Mouse (Mus musculus) C2C12 (cell line): ENCODE results near the gene Arhgef12.

Source experiments
- CEBPB ChIP-seq: IDR thresholded peaks from one replicate; pipeline ENCODE4 v1.6.1; 2011; ENCODE audit warnings: low read depth, mild to moderate bottlenecking, control low read depth, moderate library complexity
- CTCF ChIP-seq: IDR thresholded peaks from one replicate; pipeline ENCODE4 v1.5.1; 2011; ENCODE audit not compliant: control insufficient read depth, insufficient read depth, insufficient read length
- FOSL1 ChIP-seq: IDR thresholded peaks from one replicate; pipeline ENCODE4 v1.8.0; 2011; ENCODE audit warnings: mild to moderate bottlenecking, low read length; ENCODE audit not compliant: poor library complexity, insufficient read depth, severe bottlenecking
- MAX ChIP-seq: IDR thresholded peaks from one replicate; pipeline ENCODE4 v1.6.1; 2011; ENCODE audit warnings: mild to moderate bottlenecking, control low read depth
- MYOD1 ChIP-seq: IDR thresholded peaks from one replicate; pipeline ENCODE4 v1.6.1; 2011; ENCODE audit warnings: low read depth; ENCODE audit not compliant: control insufficient read depth, insufficient read length
- MYOG ChIP-seq: IDR thresholded peaks from one replicate; pipeline ENCODE4 v1.6.1; 2011; ENCODE audit not compliant: control insufficient read depth, insufficient read length; ENCODE audit errors: extremely low read depth
- USF1 ChIP-seq: IDR thresholded peaks from one replicate; pipeline ENCODE4 v1.6.1; 2011; ENCODE audit warnings: low read depth, mild to moderate bottlenecking, control low read depth, moderate library complexity

DNA sequence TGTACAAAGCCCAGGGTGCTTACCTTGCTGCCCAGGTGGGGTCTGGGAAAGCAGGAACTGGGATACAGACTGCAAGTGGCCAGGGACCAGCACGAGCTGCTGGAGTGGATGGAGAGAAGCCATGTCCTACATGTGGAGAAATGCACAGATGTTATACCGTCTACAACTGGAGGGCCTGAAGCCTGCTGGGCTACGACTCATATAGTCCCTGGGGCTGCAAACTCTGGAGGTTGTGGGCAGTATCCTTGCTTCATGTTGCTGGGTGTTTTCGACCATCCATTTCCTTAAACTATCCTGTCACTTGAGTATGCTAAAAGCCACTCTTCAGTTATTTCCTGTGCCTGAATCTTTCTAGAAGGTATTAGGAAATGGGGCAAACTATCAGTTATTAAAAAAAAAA, 38.2 kb upstream of the Arhgef12 start:
- TF ChIP-seq MAX (no peak), CTCF (no peak), USF1 (no peak), MYOG (no peak), CEBPB (no peak), FOSL1 (no peak), MYOD1 (no peak)
